Comparison of ENCODE assay signal across 9 mouse cellular contexts in the genomic region with DNA sequence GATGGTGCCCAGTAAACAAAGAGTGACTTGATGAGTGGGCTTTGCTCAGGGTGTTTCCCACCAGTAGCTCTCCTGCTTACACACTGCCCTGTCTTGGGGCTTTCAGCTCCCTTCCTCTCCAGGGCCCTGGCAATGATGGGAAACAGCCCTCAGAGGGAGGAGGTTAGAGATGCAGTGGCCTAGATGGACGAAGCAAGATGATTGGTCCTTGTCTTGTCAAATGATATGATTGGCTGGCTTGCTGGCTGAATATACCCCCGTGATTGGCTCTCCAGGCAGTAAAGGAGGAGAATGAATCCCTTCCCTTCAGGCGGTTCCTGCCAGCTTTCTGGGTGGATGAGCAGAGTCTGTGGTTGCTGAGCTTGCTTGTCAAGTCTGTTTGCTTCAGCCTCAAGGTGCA.
DNase-seq lines count a peak whose midpoint lies in the region; ATAC-seq and TF ChIP-seq lines count a peak whose summit lies in the region.
"Had no signal": no experiment of that assay in that cellular context is flagged by ENCODE, and none has a peak within 500 bp of the region (broad histone marks: within the 10 kb centered on the region; RNA-seq: fewer than 3 reads in every experiment).

No protein-coding gene starts in this region.

- peak; percentile 1 for DNase-seq in kidney, adult 2 months
- no peak for DNase-seq in kidney, adult 8-10 months
- peak; percentile 90 for DNase-seq in forebrain, embryonic 14.5 days (ENCODE audit: low spot score)
- peak; percentile 43 for DNase-seq in kidney, postnatal 10 days
- DNase-seq in skeletal muscle tissue, adult 2 months (ENCODE audit: low read depth, low spot score): peak; percentile 3
- no peak for DNase-seq in spleen, postnatal 10 days (ENCODE audit: low spot score in 2 of 2)

- no peak overlapping the region for H3K4me3 ChIP-seq in kidney, adult 2 months (ENCODE audit: insufficient read depth, low read depth, low read length)
- H3K4me3 ChIP-seq in forebrain, embryonic 14.5 days (ENCODE audit: low read depth, low read length): peak overlapping the region; percentile 13
- H3K4me3 ChIP-seq in limb, embryonic 15.5 days: peak overlapping the region; percentile 7; the same call in 1 of the 2 replicates

- no peak overlapping the region for H3K27ac ChIP-seq in kidney, adult 2 months (ENCODE audit: insufficient read depth, low read depth, low read length)
- no peak overlapping the region for H3K27ac ChIP-seq in forebrain, embryonic 14.5 days (ENCODE audit: low read depth, low read length)
- no peak overlapping the region for H3K27ac ChIP-seq in limb, embryonic 15.5 days
- H3K27ac ChIP-seq: macrophage had no signal

- WGBS in kidney, adult 2 months: 40% methylated on average over 3 of the region's 3 CpGs
- WGBS in forebrain, embryonic 14.5 days: 4% methylated on average over 3 of the region's 3 CpGs
- WGBS in limb, embryonic 15.5 days: 7% methylated on average over 3 of the region's 3 CpGs

- peak; percentile 98 for ATAC-seq in cerebellum, adult (ENCODE audit: insufficient number of reproducible peaks, low FRiP score, low TSS enrichment)
- ATAC-seq in forebrain, embryonic 14.5 days: peak; percentile 94
- peak; percentile 63; the same call in 1 of the 2 replicates for ATAC-seq in limb, embryonic 15.5 days (ENCODE audit: insufficient number of reproducible peaks, low FRiP score, low TSS enrichment, low read depth)

- H3K4me1 ChIP-seq in kidney, adult 2 months (ENCODE audit: control insufficient read depth, insufficient read depth, low read length): no peaks in the 10 kb centered on the region
- 0 out of 2 replicates have a peak, but pooled peaks cover 5% of the 10 kb centered on the region for H3K4me1 ChIP-seq in forebrain, embryonic 14.5 days (ENCODE audit: control insufficient read depth, insufficient read depth, low read length)
- H3K4me1 ChIP-seq in limb, embryonic 15.5 days: peaks cover 10% of the 10 kb centered on the region

- no peaks in the 10 kb centered on the region for H3K36me3 ChIP-seq in kidney, adult 2 months (ENCODE audit: control insufficient read depth, insufficient read depth, low read length)
- no peaks in the 10 kb centered on the region for H3K36me3 ChIP-seq in forebrain, embryonic 14.5 days (ENCODE audit: control insufficient read depth, insufficient read depth, low read length)
- no peaks in the 10 kb centered on the region for H3K36me3 ChIP-seq in limb, embryonic 15.5 days

- TF ChIP-seq POLR2A in kidney, adult 2 months (IDR thresholded peaks at IDR 0.05; ENCODE audit: low read depth, low read length): no peak

- H3K27me3 ChIP-seq in kidney, adult 2 months (replicated peaks; ENCODE audit: control insufficient read depth, insufficient read depth, low read length): no peaks in the 10 kb centered on the region
- no peaks in the 10 kb centered on the region for H3K27me3 ChIP-seq in forebrain, embryonic 14.5 days (replicated peaks; ENCODE audit: control insufficient read depth, insufficient read depth, low read length)
- no peaks in the 10 kb centered on the region for H3K27me3 ChIP-seq in limb, embryonic 15.5 days

- H3K9me3 ChIP-seq in forebrain, embryonic 14.5 days (replicated peaks; ENCODE audit: control insufficient read depth, low read length): no peaks in the 10 kb centered on the region
- no peaks in the 10 kb centered on the region for H3K9me3 ChIP-seq in limb, embryonic 15.5 days

- TF ChIP-seq CTCF in kidney, adult 2 months (conservative IDR thresholded peaks at IDR 0.05; ENCODE audit: insufficient read depth, insufficient read length, low read depth, low read length): no peak

- peak overlapping the region; percentile 41 for H3K4me2 ChIP-seq in forebrain, embryonic 14.5 days (ENCODE audit: low read length)
- peak overlapping the region; percentile 34 for H3K4me2 ChIP-seq in limb, embryonic 15.5 days

- peak overlapping the region; percentile 29; the same call in 1 of the 2 replicates for H3K9ac ChIP-seq in forebrain, embryonic 14.5 days (ENCODE audit: low read length)
- no peak overlapping the region for H3K9ac ChIP-seq in limb, embryonic 15.5 days

Comparison
In these comparisons a context has a peak if more than half of its experiments do, and no peak if none do; other contexts are left out.
1. DNase-seq: peak in kidney, adult 2 months (single experiment), forebrain, embryonic 14.5 days (single experiment), kidney, postnatal 10 days (single experiment) and skeletal muscle tissue, adult 2 months (single experiment); none in kidney, adult 8-10 months (0 of 2) and spleen, postnatal 10 days (0 of 2).
2. Peak in every context shown above with its lines, with median percentiles within 50 percentile points of each other: ATAC-seq.